Mouse (Mus musculus): ENCODE measurements around the gene Foxred2. TPM values are rescaled to one million over a fixed set of nuclear protein-coding genes. Genes with fewer than 3 reads are reported as not detected.

The Foxred2 gene
- total RNA-seq, 2 experiments from 2014 or later: 2.8 to 3.5 TPM

Other genes starting within 250 kb of the Foxred2 start
- gene Apol9b, start 227.7 kb downstream of the Foxred2 start, total RNA-seq (2021): 1 to 10 TPM in 1 of 2 experiments, under 1 TPM in 1; 0.66 to 1.6 TPM
- not detected for gene Apol8, start 199.7 kb downstream of the Foxred2 start, total RNA-seq (2021)
- gene Myh9, start 114.5 kb downstream of the Foxred2 start, total RNA-seq (2021): 100 to 1,000 TPM; 270 to 287 TPM
- 100 to 1,000 TPM; 544 to 611 TPM for gene Txn2, start 27.7 kb downstream of the Foxred2 start, total RNA-seq (2021)
- gene Eif3d, start 14.1 kb upstream of the Foxred2 start, total RNA-seq (2021): 100 to 1,000 TPM; 149 to 156 TPM
- under 1 TPM; 0.29 to 0.40 TPM for gene Cacng2, start 163.3 kb upstream of the Foxred2 start, total RNA-seq (2021)
- 10 to 100 TPM; 13.2 to 14.8 TPM for gene Ift27, start 217.4 kb upstream of the Foxred2 start, total RNA-seq (2021)
- 1 to 10 TPM in 1 of 2 experiments, not detected in 1; 1.7 TPM for gene Pvalb, start 249.7 kb upstream of the Foxred2 start, total RNA-seq (2021)